Mouse (Mus musculus) small intestine, adult 2 months (tissue): ENCODE measurements around the gene Larp7. TPM values are rescaled to one million over a fixed set of nuclear protein-coding genes. Genes with fewer than 3 reads are reported as not detected.

Source experiments
- H3K27ac ChIP-seq: fragments of 200-500 bp; 2 replicates; pipeline ENCODE4 v1.5.1; 2012; ENCODE audit warnings: low read depth, low read length, control low read depth, inconsistent platforms; ENCODE audit not compliant: insufficient read depth
- H3K27me3 ChIP-seq: fragments of 200-500 bp; 2 replicates; pipeline ENCODE4 v1.6.1; 2012; ENCODE audit warnings: mild to moderate bottlenecking, moderate library complexity, low read length, inconsistent platforms; ENCODE audit not compliant: control insufficient read depth, insufficient read depth
- H3K36me3 ChIP-seq: fragments of 200-500 bp; 2 replicates; pipeline ENCODE4 v1.6.1; 2012; ENCODE audit warnings: mild to moderate bottlenecking, low read length, control low read depth, inconsistent platforms; ENCODE audit not compliant: control insufficient read depth, insufficient read depth
- H3K4me1 ChIP-seq: fragments of 200-500 bp; 2 replicates; pipeline ENCODE4 v1.6.1; 2012; ENCODE audit warnings: low read length, inconsistent platforms, mixed read lengths; ENCODE audit not compliant: control insufficient read depth, insufficient read depth, insufficient read length
- H3K4me3 ChIP-seq: fragments of 200-500 bp; 2 replicates; pipeline ENCODE4 v1.5.1; 2012; ENCODE audit warnings: low read depth, mild to moderate bottlenecking, control low read depth, inconsistent platforms, low read length, moderate library complexity
- CTCF ChIP-seq: fragments of 200-500 bp; IDR thresholded peaks from 2 replicates; pipeline ENCODE4 v1.5.1; 2012; ENCODE audit warnings: low read depth, mild to moderate bottlenecking, control low read depth, inconsistent platforms, low read length, moderate library complexity, mixed read lengths; ENCODE audit not compliant: insufficient replicate concordance, insufficient read length; ENCODE audit errors: extremely low read depth
- POLR2A ChIP-seq: fragments of 200-500 bp; IDR thresholded peaks from 2 replicates; pipeline ENCODE4 v1.6.1; 2012; ENCODE audit warnings: low read depth, mild to moderate bottlenecking, control low read depth, inconsistent platforms, low read length, moderate library complexity
- WGBS: fragments of 180-500 bp; shearing (Covaris S2); methylation state at CpG from one replicate; pipeline ENCODE4 v1.1.7; 2018; 5-methylcytosine and 5-hydroxymethylcytosine counted together
- polyA plus RNA-seq: library from polyadenylated mRNA; depleted of rRNA; stranded (reverse); fragments of >200 nt; gene quantifications from 2 replicates; pipeline ENCODE4 v1.2.3, GENCODE M21; 2012; rRNA removed

The Larp7 gene
- polyA plus RNA-seq, result 0.08 and 0.23 TPM in 2 replicates

DNA sequence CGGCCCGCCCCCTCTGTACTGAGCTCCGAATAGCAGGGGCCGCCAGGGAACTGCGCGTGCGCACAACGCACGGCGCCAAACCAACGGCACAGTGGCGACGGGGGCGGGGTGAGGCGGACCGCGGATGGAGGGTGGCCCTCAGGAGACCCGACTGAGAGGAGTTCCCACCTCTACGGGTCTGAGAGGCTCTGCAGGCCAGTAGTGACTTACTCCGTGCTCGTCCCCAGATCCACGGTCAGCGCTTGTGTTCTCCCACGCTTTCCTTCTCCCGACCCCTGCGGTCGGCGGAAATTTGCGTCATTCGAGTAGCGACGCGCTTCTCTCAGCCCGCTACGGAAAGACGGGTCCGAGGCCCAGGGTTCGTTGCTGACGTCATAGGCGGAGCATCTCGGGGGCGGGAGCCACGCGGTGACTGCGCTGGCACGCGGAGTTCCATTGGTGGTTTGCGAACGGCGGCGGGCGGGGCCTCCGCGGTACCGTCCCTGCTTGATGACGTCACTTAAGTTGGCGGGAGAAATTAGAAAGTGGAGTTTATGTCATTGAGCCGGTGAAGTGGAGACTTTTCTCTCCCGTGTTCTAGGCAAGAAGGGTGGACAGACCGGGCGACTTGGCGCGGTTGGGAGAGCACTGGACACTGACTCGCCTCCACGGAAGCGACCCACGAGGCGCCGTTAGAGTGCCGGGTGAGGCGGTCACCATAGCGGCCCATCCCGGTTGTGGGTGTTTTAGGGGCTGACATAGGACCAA, at the start of gene Larp7, which contains the start of gene Zgrf1:
Larp7 (minus strand) TSS at position 377 of the 747 bp plus-strand sequence.
Zgrf1 (plus strand) TSS at position 517 of the 747 bp plus-strand sequence.
- Histone ChIP-seq H3K27me3 (no peaks in the 10 kb centered on the region), H3K4me3 (peak within 1 kb of the TSS; percentile 73), H3K27ac (peak within 1 kb of the TSS; percentile 94), H3K36me3 (0 out of 2 replicates have a peak, but pooled peaks cover 2% of the 10 kb centered on the region), H3K4me1 (no peaks in the 10 kb centered on the region)
- WGBS, result under 1% methylated on average over 71 of the region's 73 CpGs
- TF ChIP-seq CTCF (no peak), POLR2A (0 out of 2 replicates have a peak, but pooled peaks have one; percentile 12)

DNA sequence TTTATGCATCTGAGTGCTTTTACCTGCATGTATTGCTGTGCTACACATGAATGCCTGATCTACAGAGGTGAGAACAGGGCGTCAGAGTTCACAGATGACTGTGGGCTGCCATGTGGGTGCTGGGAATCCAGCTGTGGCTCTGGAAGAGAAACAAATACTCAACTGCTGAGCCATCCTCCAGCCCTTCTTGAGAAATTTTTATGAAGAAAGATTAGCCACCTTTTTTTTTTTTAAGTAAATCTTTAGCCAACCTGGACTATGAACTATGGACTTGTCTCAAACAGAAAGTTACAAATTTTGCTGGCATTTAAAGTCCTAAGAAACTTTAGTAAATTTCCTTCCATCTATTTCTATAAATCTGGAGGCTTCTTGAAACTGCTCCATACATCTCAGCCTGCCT, 44.0 kb upstream of the Larp7 start:
- Histone ChIP-seq H3K27me3 (no peaks in the 10 kb centered on the region), H3K27ac (no peak overlapping the region), H3K4me1 (no peaks in the 10 kb centered on the region), H3K36me3 (peaks cover 3% of the 10 kb centered on the region; the same call in 1 of the 2 replicates), H3K4me3 (no peak overlapping the region)
- 64% methylated on average over 1 of the region's 1 CpGs for WGBS
- TF ChIP-seq CTCF, result no peak
- TF ChIP-seq POLR2A, result no peak

DNA sequence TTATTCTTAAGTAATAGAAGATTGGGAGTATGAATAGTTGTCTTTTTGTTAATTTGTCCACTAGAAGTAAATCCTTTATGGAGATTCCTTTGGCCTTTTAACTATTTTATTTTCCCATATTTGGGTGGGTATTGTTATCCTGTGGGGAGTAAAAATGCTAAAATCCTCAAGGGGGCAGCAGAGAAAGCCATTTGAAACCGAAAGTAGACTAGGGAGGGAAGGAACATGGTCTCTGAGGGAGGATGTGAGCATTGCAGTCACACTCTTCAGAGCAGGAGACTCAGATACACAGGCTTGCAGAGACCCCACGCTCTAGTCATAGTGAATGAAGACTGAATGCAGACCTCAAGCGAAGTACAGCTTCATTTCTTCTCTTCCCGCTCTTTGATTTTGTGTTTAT, 19.4 kb upstream of the Larp7 start:
- Histone ChIP-seq H3K4me1 (no peaks in the 10 kb centered on the region), H3K4me3 (no peak overlapping the region), H3K27ac (no peak overlapping the region), H3K36me3 (peaks cover 2% of the 10 kb centered on the region; the same call in 1 of the 2 replicates), H3K27me3 (no peaks in the 10 kb centered on the region)
- 66% methylated on average over 4 of the region's 4 CpGs for WGBS
- TF ChIP-seq CTCF, result no peak

DNA sequence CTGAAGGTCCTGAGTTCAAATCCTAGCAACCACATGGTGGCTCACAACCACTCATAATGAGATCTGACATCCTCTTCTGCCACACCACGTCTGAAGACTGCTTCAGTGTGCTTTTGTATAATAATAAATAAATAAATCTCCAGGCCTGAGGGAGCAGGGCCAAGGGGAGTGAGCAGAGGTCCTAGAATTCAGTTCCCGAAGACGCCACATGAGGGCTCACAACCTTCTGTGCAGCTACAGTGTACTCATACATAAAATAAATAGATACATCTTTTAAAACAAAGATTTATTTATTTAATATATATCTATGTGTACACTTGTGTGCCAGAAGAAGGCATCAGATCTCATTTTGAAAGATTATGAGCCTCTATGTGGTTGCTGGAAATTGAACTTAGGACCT, 12.0 kb upstream of the Larp7 start:
- WGBS, result 75% methylated on average over 3 of the region's 3 CpGs
- H3K4me1 ChIP-seq, result no peaks in the 10 kb centered on the region
- H3K4me3 ChIP-seq, result no peak overlapping the region
- TF ChIP-seq POLR2A (no peak), CTCF (no peak)
- H3K36me3 ChIP-seq, result peaks cover 4% of the 10 kb centered on the region
- H3K27ac ChIP-seq, result no peak overlapping the region
- no peaks in the 10 kb centered on the region for H3K27me3 ChIP-seq

DNA sequence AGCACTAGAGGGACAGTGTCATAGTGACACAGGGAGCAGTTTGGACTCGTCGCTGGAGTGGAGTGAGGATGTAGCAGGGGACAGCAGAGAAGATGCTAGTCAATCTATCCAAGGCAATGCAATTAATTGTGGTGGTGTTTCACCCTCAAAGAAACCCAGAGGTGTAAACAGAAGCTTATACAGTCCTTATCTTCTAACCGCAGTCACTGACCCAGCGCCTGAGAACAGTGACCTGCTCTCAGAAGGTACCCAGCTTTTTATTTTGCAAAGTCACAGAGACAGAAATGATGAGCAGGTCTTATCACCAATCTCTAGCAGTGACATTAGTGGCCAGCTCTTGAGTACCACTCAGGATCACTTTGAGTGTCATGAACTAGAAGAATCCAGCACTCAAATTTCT, 9.8 kb upstream of the Larp7 start:
- H3K27ac ChIP-seq, result no peak overlapping the region
- no peaks in the 10 kb centered on the region for H3K27me3 ChIP-seq
- TF ChIP-seq POLR2A (no peak), CTCF (no peak)
- no peak overlapping the region for H3K4me3 ChIP-seq
- 89% methylated on average over 4 of the region's 4 CpGs for WGBS
- H3K4me1 ChIP-seq, result no peaks in the 10 kb centered on the region
- peaks cover 7% of the 10 kb centered on the region for H3K36me3 ChIP-seq

DNA sequence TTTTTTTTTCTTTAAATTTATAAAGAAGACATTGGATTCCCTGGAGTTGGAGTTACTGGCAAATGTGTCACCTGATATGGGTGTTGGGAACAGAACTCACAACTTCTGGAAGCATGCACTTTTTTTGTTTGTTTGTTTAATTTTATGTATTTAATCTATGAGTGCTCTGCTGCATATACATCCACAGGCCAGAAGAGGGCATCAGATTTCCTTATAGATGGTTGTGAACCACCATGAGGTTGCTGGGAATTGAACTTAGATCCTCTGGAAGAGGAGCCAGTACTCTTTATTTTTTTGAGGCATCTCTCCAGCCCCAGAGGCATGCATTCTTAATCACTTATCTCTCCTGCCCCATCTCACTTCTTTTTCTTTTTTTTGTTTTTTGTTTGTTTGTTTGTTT, 5.1 kb upstream of the Larp7 start:
- Histone ChIP-seq H3K4me3 (no peak overlapping the region), H3K27me3 (no peaks in the 10 kb centered on the region), H3K36me3 (peaks cover 9% of the 10 kb centered on the region), H3K27ac (no peak overlapping the region), H3K4me1 (no peaks in the 10 kb centered on the region)
- TF ChIP-seq POLR2A (no peak), CTCF (no peak)

DNA sequence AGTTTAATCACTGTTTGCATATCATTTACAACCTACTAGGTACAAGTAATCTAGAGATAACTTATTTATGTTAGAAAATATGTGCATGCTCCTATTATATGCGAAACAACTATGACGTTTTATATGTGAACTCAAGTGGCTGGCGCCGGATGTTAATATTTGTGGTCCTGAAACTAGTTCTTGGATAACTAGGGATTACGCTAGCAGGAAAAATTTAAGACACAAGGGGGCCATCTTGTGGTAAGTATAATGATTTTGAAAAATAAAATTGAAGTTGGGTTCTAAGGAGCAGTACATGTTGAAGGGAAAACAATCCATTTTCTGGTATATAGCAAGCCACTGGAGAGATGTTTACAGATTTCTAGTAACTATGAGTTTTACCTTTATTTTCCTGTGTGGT, 1.6 kb upstream of the Larp7 start:
- 28% methylated on average over 5 of the region's 5 CpGs for WGBS
- Histone ChIP-seq H3K4me3 (no peak overlapping the region), H3K36me3 (peaks cover 2% of the 10 kb centered on the region; the same call in 1 of the 2 replicates), H3K27me3 (no peaks in the 10 kb centered on the region), H3K27ac (no peak overlapping the region), H3K4me1 (no peaks in the 10 kb centered on the region)
- TF ChIP-seq CTCF (no peak), POLR2A (no peak)

DNA sequence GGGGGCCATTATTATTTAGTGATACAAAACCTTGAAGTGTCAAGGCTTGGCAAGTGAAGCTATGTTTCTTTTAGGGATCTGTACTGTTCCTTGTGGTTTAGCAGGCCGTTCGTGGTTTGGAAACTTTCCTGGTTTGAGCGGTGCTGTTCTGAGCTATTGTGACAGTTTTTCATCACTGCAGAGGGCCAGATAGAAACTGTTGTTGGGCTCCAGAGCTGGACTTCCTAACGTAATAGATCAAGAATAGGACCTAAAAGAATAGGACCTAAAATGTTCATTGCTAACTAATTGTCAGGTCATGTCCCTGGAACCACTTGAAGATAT, 533 bp upstream of the Larp7 start:
- no peaks in the 10 kb centered on the region for H3K27me3 ChIP-seq
- H3K36me3 ChIP-seq, result 0 out of 2 replicates have a peak, but pooled peaks cover 2% of the 10 kb centered on the region
- no peaks in the 10 kb centered on the region for H3K4me1 ChIP-seq
- H3K4me3 ChIP-seq, result peak overlapping the region; percentile 73
- WGBS, result under 1% methylated on average over 4 of the region's 4 CpGs
- H3K27ac ChIP-seq, result no peak overlapping the region
- TF ChIP-seq POLR2A, result no peak
- TF ChIP-seq CTCF, result no peak
